Mouse (Mus musculus): ENCODE measurements around the gene Ap2a1. TPM values are rescaled to one million over a fixed set of nuclear protein-coding genes. Genes with fewer than 3 reads are reported as not detected.
A peak's percentile ranks its signal among the peaks of the same experiment; 100 is the strongest.

Ap2a1 gene
- total RNA-seq, 2 experiments from 2014 or later, result 74.2 to 93.9 TPM

GRCm38 (mm10) chr7:44853596-44854355, 75.5 kb downstream of the Ap2a1 start:
- ATAC-seq (replicated peaks; ENCODE audit: low FRiP score, poor library complexity, severe bottlenecking), result peak; percentile 3; the same call in 1 of the 2 replicates

GRCm38 (mm10) chr7:44853065-44853464, 76.2 kb downstream of the Ap2a1 start:
- no peak for ATAC-seq (replicated peaks; ENCODE audit: low FRiP score, poor library complexity, severe bottlenecking)

GRCm38 (mm10) chr7:44852259-44853027, 76.9 kb downstream of the Ap2a1 start:
- no peak for ATAC-seq (replicated peaks; ENCODE audit: low FRiP score, poor library complexity, severe bottlenecking)

- ATAC-seq (replicated peaks; ENCODE audit: low FRiP score, poor library complexity, severe bottlenecking), result no peak
Measured at GRCm38 (mm10) chr7:44851625-44852234, 77.6 kb downstream of the Ap2a1 start.

- no peak for ATAC-seq (replicated peaks; ENCODE audit: low FRiP score, poor library complexity, severe bottlenecking)
Measured at GRCm38 (mm10) chr7:44850789-44851624, 78.3 kb downstream of the Ap2a1 start.

Other genes with a start within 250 kb of the Ap2a1 start
Only the 30 nearest of the 31 such genes appear.
- gene Izumo2, start 220.8 kb downstream of the Ap2a1 start, total RNA-seq (2015; ENCODE audit: low replicate concordance), result not detected in 2 replicates
- gene Izumo2, start 220.8 kb downstream of the Ap2a1 start, total RNA-seq (2017; ENCODE audit: low replicate concordance), result not detected in 2 replicates
- 36.0 and 58.7 TPM in 2 replicates for gene Vrk3, start 181.1 kb downstream of the Ap2a1 start, total RNA-seq (2015; ENCODE audit: low replicate concordance)
- 23.4 and 41.2 TPM in 2 replicates for gene Vrk3, start 181.1 kb downstream of the Ap2a1 start, total RNA-seq (2017; ENCODE audit: low replicate concordance)
- gene Zfp473, start 178.4 kb downstream of the Ap2a1 start, total RNA-seq (2015; ENCODE audit: low replicate concordance), result 1.1 and 4.6 TPM in 2 replicates
- 3.3 and 11.9 TPM in 2 replicates for gene Zfp473, start 178.4 kb downstream of the Ap2a1 start, total RNA-seq (2017; ENCODE audit: low replicate concordance)
- 11.7 and 23.4 TPM in 2 replicates for gene Nup62, start 113.4 kb downstream of the Ap2a1 start, total RNA-seq (2015; ENCODE audit: low replicate concordance)
- 37.4 and 39.4 TPM in 2 replicates for gene Nup62, start 113.4 kb downstream of the Ap2a1 start, total RNA-seq (2017; ENCODE audit: low replicate concordance)
- gene Il4i1, start 113.1 kb downstream of the Ap2a1 start, total RNA-seq (2015; ENCODE audit: low replicate concordance), result 0.72 and 2.1 TPM in 2 replicates
- 2.6 and 3.1 TPM in 2 replicates for gene Il4i1, start 113.1 kb downstream of the Ap2a1 start, total RNA-seq (2017; ENCODE audit: low replicate concordance)
- gene Atf5, start 112.8 kb downstream of the Ap2a1 start, total RNA-seq (2015; ENCODE audit: low replicate concordance), result 3.4 TPM in 1 of 2 replicates, not detected in the other
- 2.1 and 2.8 TPM in 2 replicates for gene Atf5, start 112.8 kb downstream of the Ap2a1 start, total RNA-seq (2017; ENCODE audit: low replicate concordance)
- 1.8 and 3.8 TPM in 2 replicates for gene Akt1s1, start 80.5 kb downstream of the Ap2a1 start, total RNA-seq (2015; ENCODE audit: low replicate concordance)
- 3.7 and 27.8 TPM in 2 replicates for gene Akt1s1, start 80.5 kb downstream of the Ap2a1 start, total RNA-seq (2017; ENCODE audit: low replicate concordance)
- 6.8 and 58.3 TPM in 2 replicates for gene Tbc1d17, start 80.4 kb downstream of the Ap2a1 start, total RNA-seq (2015; ENCODE audit: low replicate concordance)
- gene Tbc1d17, start 80.4 kb downstream of the Ap2a1 start, total RNA-seq (2017; ENCODE audit: low replicate concordance), result 18.0 and 35.8 TPM in 2 replicates
- gene Pnkp, start 72.4 kb downstream of the Ap2a1 start, total RNA-seq (2015; ENCODE audit: low replicate concordance), result 29.6 and 36.0 TPM in 2 replicates
- gene Pnkp, start 72.4 kb downstream of the Ap2a1 start, total RNA-seq (2017; ENCODE audit: low replicate concordance), result 30.9 and 58.2 TPM in 2 replicates
- gene Ptov1, start 59.7 kb downstream of the Ap2a1 start, total RNA-seq (2015; ENCODE audit: low replicate concordance), result 16.9 and 18.4 TPM in 2 replicates
- 1.8 and 4.8 TPM in 2 replicates for gene Ptov1, start 59.7 kb downstream of the Ap2a1 start, total RNA-seq (2017; ENCODE audit: low replicate concordance)
- gene Med25, start 36.8 kb downstream of the Ap2a1 start, total RNA-seq (2015; ENCODE audit: low replicate concordance), result 10.1 and 18.0 TPM in 2 replicates
- 8.0 and 11.3 TPM in 2 replicates for gene Med25, start 36.8 kb downstream of the Ap2a1 start, total RNA-seq (2017; ENCODE audit: low replicate concordance)
- 2.5 and 6.5 TPM in 2 replicates for gene Fuz, start 33.4 kb downstream of the Ap2a1 start, total RNA-seq (2015; ENCODE audit: low replicate concordance)
- gene Fuz, start 33.4 kb downstream of the Ap2a1 start, total RNA-seq (2017; ENCODE audit: low replicate concordance), result 4.5 and 6.7 TPM in 2 replicates
- gene Tsks, start 13.7 kb upstream of the Ap2a1 start, total RNA-seq (2015; ENCODE audit: low replicate concordance), result not detected in 2 replicates
- not detected in 2 replicates for gene Tsks, start 13.7 kb upstream of the Ap2a1 start, total RNA-seq (2017; ENCODE audit: low replicate concordance)
- 1.1 TPM in 1 of 2 replicates, not detected in the other for gene Cpt1c, start 45.4 kb upstream of the Ap2a1 start, total RNA-seq (2015; ENCODE audit: low replicate concordance)
- gene Cpt1c, start 45.4 kb upstream of the Ap2a1 start, total RNA-seq (2017; ENCODE audit: low replicate concordance), result 1.7 TPM in 1 of 2 replicates, not detected in the other
- gene Prmt1, start 57.1 kb upstream of the Ap2a1 start, total RNA-seq (2015; ENCODE audit: low replicate concordance), result 17.3 and 28.9 TPM in 2 replicates
- gene Prmt1, start 57.1 kb upstream of the Ap2a1 start, total RNA-seq (2017; ENCODE audit: low replicate concordance), result 2.3 and 25.4 TPM in 2 replicates
- 50.7 and 80.7 TPM in 2 replicates for gene Irf3, start 68.2 kb upstream of the Ap2a1 start, total RNA-seq (2015; ENCODE audit: low replicate concordance)
- 44.2 and 62.0 TPM in 2 replicates for gene Irf3, start 68.2 kb upstream of the Ap2a1 start, total RNA-seq (2017; ENCODE audit: low replicate concordance)
- gene Bcl2l12, start 69.2 kb upstream of the Ap2a1 start, total RNA-seq (2015; ENCODE audit: low replicate concordance), result 6.3 and 10.1 TPM in 2 replicates
- 3.6 and 8.7 TPM in 2 replicates for gene Bcl2l12, start 69.2 kb upstream of the Ap2a1 start, total RNA-seq (2017; ENCODE audit: low replicate concordance)
- 20.9 and 30.2 TPM in 2 replicates for gene Scaf1, start 86.9 kb upstream of the Ap2a1 start, total RNA-seq (2015; ENCODE audit: low replicate concordance)
- 15.8 and 31.6 TPM in 2 replicates for gene Scaf1, start 86.9 kb upstream of the Ap2a1 start, total RNA-seq (2017; ENCODE audit: low replicate concordance)
- 15.9 and 24.1 TPM in 2 replicates for gene Rras, start 88.5 kb upstream of the Ap2a1 start, total RNA-seq (2015; ENCODE audit: low replicate concordance)
- gene Rras, start 88.5 kb upstream of the Ap2a1 start, total RNA-seq (2017; ENCODE audit: low replicate concordance), result 0.90 TPM in 1 of 2 replicates, not detected in the other
- gene Prr12, start 123.4 kb upstream of the Ap2a1 start, total RNA-seq (2015; ENCODE audit: low replicate concordance), result 3.6 and 6.7 TPM in 2 replicates
- gene Prr12, start 123.4 kb upstream of the Ap2a1 start, total RNA-seq (2017; ENCODE audit: low replicate concordance), result 0.13 and 0.23 TPM in 2 replicates
- gene Nosip, start 132.9 kb upstream of the Ap2a1 start, total RNA-seq (2015; ENCODE audit: low replicate concordance), result 24.5 and 30.6 TPM in 2 replicates
- gene Nosip, start 132.9 kb upstream of the Ap2a1 start, total RNA-seq (2017; ENCODE audit: low replicate concordance), result 32.7 and 54.0 TPM in 2 replicates
- 2.9 and 8.8 TPM in 2 replicates for gene Prrg2, start 133.2 kb upstream of the Ap2a1 start, total RNA-seq (2015; ENCODE audit: low replicate concordance)
- 0.91 and 6.8 TPM in 2 replicates for gene Prrg2, start 133.2 kb upstream of the Ap2a1 start, total RNA-seq (2017; ENCODE audit: low replicate concordance)
- gene Rcn3, start 162.7 kb upstream of the Ap2a1 start, total RNA-seq (2015; ENCODE audit: low replicate concordance), result 1.1 and 8.8 TPM in 2 replicates
- gene Rcn3, start 162.7 kb upstream of the Ap2a1 start, total RNA-seq (2017; ENCODE audit: low replicate concordance), result 1.9 and 4.0 TPM in 2 replicates
- 10.5 TPM in 2 replicates for gene Fcgrt, start 174.4 kb upstream of the Ap2a1 start, total RNA-seq (2015; ENCODE audit: low replicate concordance)
- 8.3 and 9.7 TPM in 2 replicates for gene Fcgrt, start 174.4 kb upstream of the Ap2a1 start, total RNA-seq (2017; ENCODE audit: low replicate concordance)
- gene Rps11, start 194.9 kb upstream of the Ap2a1 start, total RNA-seq (2015; ENCODE audit: low replicate concordance), result 694 and 736 TPM in 2 replicates
- 189 and 313 TPM in 2 replicates for gene Rps11, start 194.9 kb upstream of the Ap2a1 start, total RNA-seq (2017; ENCODE audit: low replicate concordance)
- gene Rpl13a, start 199.3 kb upstream of the Ap2a1 start, total RNA-seq (2015; ENCODE audit: low replicate concordance), result 918 and 1,040 TPM in 2 replicates
- gene Rpl13a, start 199.3 kb upstream of the Ap2a1 start, total RNA-seq (2017; ENCODE audit: low replicate concordance), result 765 and 800 TPM in 2 replicates
- not detected in 2 replicates for gene Gm45713, start 206.7 kb upstream of the Ap2a1 start, total RNA-seq (2015; ENCODE audit: low replicate concordance)
- 0.98 and 2.3 TPM in 2 replicates for gene Gm45713, start 206.7 kb upstream of the Ap2a1 start, total RNA-seq (2017; ENCODE audit: low replicate concordance)
- gene Flt3l, start 206.9 kb upstream of the Ap2a1 start, total RNA-seq (2015; ENCODE audit: low replicate concordance), result 3.6 and 17.2 TPM in 2 replicates
- 0.23 and 4.5 TPM in 2 replicates for gene Flt3l, start 206.9 kb upstream of the Ap2a1 start, total RNA-seq (2017; ENCODE audit: low replicate concordance)
- gene Pih1d1, start 224.8 kb upstream of the Ap2a1 start, total RNA-seq (2015; ENCODE audit: low replicate concordance), result 58.7 and 96.4 TPM in 2 replicates
- gene Pih1d1, start 224.8 kb upstream of the Ap2a1 start, total RNA-seq (2017; ENCODE audit: low replicate concordance), result 6.8 and 8.7 TPM in 2 replicates
- gene Aldh16a1, start 225.1 kb upstream of the Ap2a1 start, total RNA-seq (2015; ENCODE audit: low replicate concordance), result 24.5 and 29.3 TPM in 2 replicates
- 12.4 and 14.1 TPM in 2 replicates for gene Aldh16a1, start 225.1 kb upstream of the Ap2a1 start, total RNA-seq (2017; ENCODE audit: low replicate concordance)